Mouse (Mus musculus): ENCODE results near the gene Atxn10. TPM values are rescaled to one million over a fixed set of nuclear protein-coding genes. Genes with fewer than 3 reads are reported as not detected.

Atxn10 gene
- total and polyA plus RNA-seq, 2 experiments from 2014 or later: 121 to 141 TPM

- Histone ChIP-seq H3K9ac (replicated peaks; ENCODE audit: low read depth, low read length) (no peak overlapping the region), H3K4me3 (ENCODE audit: low read depth, low read length) (no peak overlapping the region), H3K4me2 (ENCODE audit: low read depth, low read length) (no peak overlapping the region), H3K27ac (ENCODE audit: low read depth) (no peak overlapping the region), H3K9me3 (replicated peaks; ENCODE audit: control insufficient read depth, low read length) (no peaks in the 10 kb centered on the region), H3K4me1 (ENCODE audit: control insufficient read depth, insufficient read depth) (no peaks in the 10 kb centered on the region), H3K36me3 (replicated peaks; ENCODE audit: control insufficient read depth, insufficient read depth, low read length) (peaks cover 15% of the 10 kb centered on the region), H3K27me3 (ENCODE audit: control insufficient read depth, insufficient read depth, low read length) (no peaks in the 10 kb centered on the region)
- DNase-seq (ENCODE audit: low spot score) (no peak), ATAC-seq (ENCODE audit: insufficient read depth, low read depth) (no peak)
- TF ChIP-seq EP300 (IDR thresholded peaks at IDR 0.05; ENCODE audit: low read depth) (no peak), CTCF (IDR thresholded peaks at IDR 0.05; ENCODE audit: low read depth) (no peak)
- 81% methylated on average over 3 of the region's 3 CpGs for WGBS
Measured at GRCm38 (mm10) chr15:85446652-85447051, 110.6 kb downstream of the Atxn10 start.

DNA sequence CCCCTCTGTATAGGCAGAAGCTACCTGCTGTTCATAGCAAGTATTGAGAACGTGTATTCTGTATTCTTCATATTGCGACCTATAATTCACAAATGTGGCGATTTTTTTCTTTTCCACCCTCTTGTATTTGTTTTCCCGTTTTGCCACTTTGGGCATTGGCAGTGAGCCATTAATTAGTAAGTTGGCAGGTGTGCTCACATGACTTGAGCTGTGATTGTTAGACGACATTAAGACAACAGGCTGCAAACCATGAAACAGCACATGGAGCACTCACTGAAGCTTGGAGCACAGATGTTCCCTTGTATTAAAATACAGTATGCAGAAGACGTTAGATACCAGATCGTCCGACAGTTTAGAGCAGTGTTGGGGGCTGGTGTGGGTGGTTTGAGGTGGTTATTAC is 120.8 kb downstream of the Atxn10 start:
- 77% methylated on average over 8 of the region's 8 CpGs for WGBS
- TF ChIP-seq EP300 (IDR thresholded peaks at IDR 0.05; ENCODE audit: low read depth) (no peak), CTCF (IDR thresholded peaks at IDR 0.05; ENCODE audit: low read depth) (no peak)
- H3K4me3 ChIP-seq (ENCODE audit: low read depth, low read length): no peak overlapping the region
- ATAC-seq (ENCODE audit: insufficient read depth, low read depth): no peak
- no peaks in the 10 kb centered on the region for H3K27me3 ChIP-seq (ENCODE audit: control insufficient read depth, insufficient read depth, low read length)
- H3K9ac ChIP-seq (replicated peaks; ENCODE audit: low read depth, low read length): no peak overlapping the region
- no peak overlapping the region for H3K4me2 ChIP-seq (ENCODE audit: low read depth, low read length)
- H3K27ac ChIP-seq (ENCODE audit: low read depth): no peak overlapping the region
- H3K4me1 ChIP-seq (ENCODE audit: control insufficient read depth, insufficient read depth): 0 out of 2 replicates have a peak, but pooled peaks cover 6% of the 10 kb centered on the region
- H3K36me3 ChIP-seq (replicated peaks; ENCODE audit: control insufficient read depth, insufficient read depth, low read length): peaks cover 17% of the 10 kb centered on the region; the same call in 1 of the 2 replicates
- H3K9me3 ChIP-seq (replicated peaks; ENCODE audit: control insufficient read depth, low read length): no peaks in the 10 kb centered on the region
- no peak for DNase-seq (ENCODE audit: low spot score)

- no peak for DNase-seq (ENCODE audit: low spot score)
- no peak overlapping the region for H3K27ac ChIP-seq (ENCODE audit: low read depth)
Measured at GRCm38 (mm10) chr15:85457838-85458237, 121.8 kb downstream of the Atxn10 start.

DNA sequence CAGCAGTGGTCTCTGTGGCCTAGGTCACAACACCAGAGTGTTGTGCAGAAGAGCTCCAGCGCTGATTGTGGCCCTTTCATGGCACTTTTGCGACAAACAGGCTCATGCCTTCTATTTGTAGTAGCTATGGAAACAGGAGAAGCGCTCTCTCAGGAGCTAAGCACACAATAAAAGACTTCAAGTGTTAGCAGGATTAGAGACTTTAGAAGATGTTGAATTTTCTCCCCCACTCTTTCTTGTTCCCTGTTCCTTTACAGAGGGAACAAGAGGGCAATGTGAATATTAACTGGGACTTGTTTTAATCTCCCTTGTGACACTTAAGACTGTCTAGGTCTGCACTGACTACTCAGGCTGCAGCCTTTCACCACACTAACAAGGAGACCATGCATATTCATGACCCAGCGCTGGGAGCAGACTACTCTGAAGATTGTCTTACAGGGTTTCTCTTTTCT is 122.6 kb downstream of the Atxn10 start:
- H3K9me3 ChIP-seq (replicated peaks; ENCODE audit: control insufficient read depth, low read length): no peaks in the 10 kb centered on the region
- WGBS: 74% methylated on average over 4 of the region's 4 CpGs
- H3K9ac ChIP-seq (replicated peaks; ENCODE audit: low read depth, low read length): no peak overlapping the region
- H3K4me3 ChIP-seq (ENCODE audit: low read depth, low read length): no peak overlapping the region
- no peaks in the 10 kb centered on the region for H3K27me3 ChIP-seq (ENCODE audit: control insufficient read depth, insufficient read depth, low read length)
- H3K36me3 ChIP-seq (replicated peaks; ENCODE audit: control insufficient read depth, insufficient read depth, low read length): peaks cover 35% of the 10 kb centered on the region
- TF ChIP-seq CTCF (IDR thresholded peaks at IDR 0.05; ENCODE audit: low read depth): no peak
- TF ChIP-seq EP300 (IDR thresholded peaks at IDR 0.05; ENCODE audit: low read depth): no peak
- DNase-seq (ENCODE audit: low spot score): no peak
- no peak overlapping the region for H3K27ac ChIP-seq (ENCODE audit: low read depth)
- no peak overlapping the region for H3K4me2 ChIP-seq (ENCODE audit: low read depth, low read length)
- no peak for ATAC-seq (ENCODE audit: insufficient read depth, low read depth)
- 0 out of 2 replicates have a peak, but pooled peaks cover 6% of the 10 kb centered on the region for H3K4me1 ChIP-seq (ENCODE audit: control insufficient read depth, insufficient read depth)

More at GRCm38 (mm10) chr15:85457838-85458237, 121.8 kb downstream of the Atxn10 start:
- Histone ChIP-seq H3K4me2 (ENCODE audit: low read depth, low read length) (no peak overlapping the region), H3K4me3 (ENCODE audit: low read depth, low read length) (no peak overlapping the region), H3K27me3 (ENCODE audit: control insufficient read depth, insufficient read depth, low read length) (no peaks in the 10 kb centered on the region), H3K9ac (replicated peaks; ENCODE audit: low read depth, low read length) (no peak overlapping the region), H3K36me3 (replicated peaks; ENCODE audit: control insufficient read depth, insufficient read depth, low read length) (peaks cover 27% of the 10 kb centered on the region; the same call in 1 of the 2 replicates), H3K4me1 (ENCODE audit: control insufficient read depth, insufficient read depth) (0 out of 2 replicates have a peak, but pooled peaks cover 6% of the 10 kb centered on the region), H3K9me3 (replicated peaks; ENCODE audit: control insufficient read depth, low read length) (no peaks in the 10 kb centered on the region)
- no peak for TF ChIP-seq CTCF (IDR thresholded peaks at IDR 0.05; ENCODE audit: low read depth)
- no peak for TF ChIP-seq EP300 (IDR thresholded peaks at IDR 0.05; ENCODE audit: low read depth)
- no peak for ATAC-seq (ENCODE audit: insufficient read depth, low read depth)
- WGBS: 40% methylated on average over 8 of the region's 8 CpGs

DNA sequence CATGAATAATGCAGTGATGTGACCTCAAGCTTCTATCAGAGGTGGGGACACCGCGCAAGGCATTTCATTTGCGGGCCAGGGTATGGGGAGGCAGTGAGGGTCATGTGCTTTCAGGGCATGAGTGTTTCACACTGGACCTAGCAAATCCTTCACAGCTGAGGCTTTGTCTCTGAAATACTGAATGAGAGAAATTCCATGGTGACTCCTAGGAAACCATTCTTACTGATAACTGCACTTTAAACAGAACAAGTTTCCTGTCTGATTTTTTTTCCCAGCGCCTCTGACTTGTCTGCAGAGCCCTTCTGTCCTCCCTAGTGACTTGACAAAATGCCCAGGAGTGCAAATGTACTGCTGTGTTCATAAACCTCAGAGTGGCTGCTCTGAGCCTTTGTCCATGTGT is 125.5 kb downstream of the Atxn10 start:
- H3K9ac ChIP-seq (replicated peaks; ENCODE audit: low read depth, low read length): no peak overlapping the region
- H3K4me1 ChIP-seq (ENCODE audit: control insufficient read depth, insufficient read depth): 0 out of 2 replicates have a peak, but pooled peaks cover 6% of the 10 kb centered on the region
- TF ChIP-seq EP300 (IDR thresholded peaks at IDR 0.05; ENCODE audit: low read depth) (no peak), CTCF (IDR thresholded peaks at IDR 0.05; ENCODE audit: low read depth) (no peak)
- H3K27me3 ChIP-seq (ENCODE audit: control insufficient read depth, insufficient read depth, low read length): no peaks in the 10 kb centered on the region
- H3K36me3 ChIP-seq (replicated peaks; ENCODE audit: control insufficient read depth, insufficient read depth, low read length): peaks cover 48% of the 10 kb centered on the region
- ATAC-seq (ENCODE audit: insufficient read depth, low read depth) (no peak), DNase-seq (ENCODE audit: low spot score) (no peak)
- no peak overlapping the region for H3K4me2 ChIP-seq (ENCODE audit: low read depth, low read length)
- no peak overlapping the region for H3K27ac ChIP-seq (ENCODE audit: low read depth)
- 59% methylated on average over 4 of the region's 4 CpGs for WGBS
- H3K4me3 ChIP-seq (ENCODE audit: low read depth, low read length): no peak overlapping the region
- no peaks in the 10 kb centered on the region for H3K9me3 ChIP-seq (replicated peaks; ENCODE audit: control insufficient read depth, low read length)

- no peak for DNase-seq (ENCODE audit: low spot score)
- no peaks in the 10 kb centered on the region for H3K9me3 ChIP-seq (replicated peaks; ENCODE audit: control insufficient read depth, low read length)
- H3K4me2 ChIP-seq (ENCODE audit: low read depth, low read length): no peak overlapping the region
- H3K36me3 ChIP-seq (replicated peaks; ENCODE audit: control insufficient read depth, insufficient read depth, low read length): peaks cover 50% of the 10 kb centered on the region
- H3K9ac ChIP-seq (replicated peaks; ENCODE audit: low read depth, low read length): no peak overlapping the region
- 86% methylated on average over 4 of the region's 4 CpGs for whole genome bisulfite sequencing
- no peak for ATAC-seq (ENCODE audit: insufficient read depth, low read depth)
- TF ChIP-seq CTCF (IDR thresholded peaks at IDR 0.05; ENCODE audit: low read depth) (no peak), EP300 (IDR thresholded peaks at IDR 0.05; ENCODE audit: low read depth) (no peak)
- H3K4me1 ChIP-seq (ENCODE audit: control insufficient read depth, insufficient read depth): 0 out of 2 replicates have a peak, but pooled peaks cover 6% of the 10 kb centered on the region
- no peak overlapping the region for H3K27ac ChIP-seq (ENCODE audit: low read depth)
- H3K27me3 ChIP-seq (ENCODE audit: control insufficient read depth, insufficient read depth, low read length): no peaks in the 10 kb centered on the region
- no peak overlapping the region for H3K4me3 ChIP-seq (ENCODE audit: low read depth, low read length)
Measured at GRCm38 (mm10) chr15:85462138-85462537, 126.1 kb downstream of the Atxn10 start.

All from heart, postnatal 0 days (tissue).